Mouse (Mus musculus): ENCODE measurements around the gene Gm4131. TPM values are rescaled to one million over a fixed set of nuclear protein-coding genes. Genes with fewer than 3 reads are reported as not detected.
A peak's percentile ranks its signal among the peaks of the same experiment; 100 is the strongest.

Gene Gm4131
- total RNA-seq, 2 experiments from 2014 or later, result not detected

- peak; percentile 90 for DNase-seq
Observed at GRCm38 (mm10) chr14:62457420-62458181, 109.1 kb downstream of the Gm4131 start.

- DNase-seq, result no peak
Observed at GRCm38 (mm10) chr14:62456239-62456747, 110.4 kb downstream of the Gm4131 start, which contains the start of gene Gucy1b2. TSS of gene Gucy1b2 (minus strand) at chr14:62456289.

GRCm38 (mm10) chr14:62455570-62455879 lies 111.2 kb downstream of the Gm4131 start:
- no peak for DNase-seq

GRCm38 (mm10) chr14:62454760-62455569 lies 111.8 kb downstream of the Gm4131 start:
- DNase-seq, result no peak

GRCm38 (mm10) chr14:62454136-62454535 lies 112.6 kb downstream of the Gm4131 start:
- no peak for DNase-seq

- no peak for DNase-seq
Observed at GRCm38 (mm10) chr14:62453276-62453675, 113.4 kb downstream of the Gm4131 start.

GRCm38 (mm10) chr14:62450706-62451105 lies 116.0 kb downstream of the Gm4131 start:
- DNase-seq, result no peak

GRCm38 (mm10) chr14:62447214-62447548 lies 119.5 kb downstream of the Gm4131 start:
- DNase-seq, result no peak

GRCm38 (mm10) chr14:62446385-62447213 lies 120.1 kb downstream of the Gm4131 start:
- DNase-seq, result no peak

- no peak for DNase-seq
Observed at GRCm38 (mm10) chr14:62443840-62444430, 122.8 kb downstream of the Gm4131 start.

GRCm38 (mm10) chr14:62442971-62443370 lies 123.8 kb downstream of the Gm4131 start:
- no peak for DNase-seq

GRCm38 (mm10) chr14:62440036-62440435 lies 126.7 kb downstream of the Gm4131 start:
- no peak for DNase-seq

GRCm38 (mm10) chr14:62438236-62438635 lies 128.5 kb downstream of the Gm4131 start:
- DNase-seq, result no peak

- no peak for DNase-seq
Observed at GRCm38 (mm10) chr14:62437806-62438205, 128.9 kb downstream of the Gm4131 start.

GRCm38 (mm10) chr14:62425277-62425691 lies 141.4 kb downstream of the Gm4131 start:
- DNase-seq, result no peak

GRCm38 (mm10) chr14:62422265-62422664 lies 144.5 kb downstream of the Gm4131 start:
- DNase-seq, result no peak

- DNase-seq, result no peak
Observed at GRCm38 (mm10) chr14:62417501-62417900, 149.2 kb downstream of the Gm4131 start.

- DNase-seq, result no peak
Observed at GRCm38 (mm10) chr14:62416742-62417134, 150.0 kb downstream of the Gm4131 start.

GRCm38 (mm10) chr14:62416007-62416741 lies 150.5 kb downstream of the Gm4131 start:
- no peak for DNase-seq
